In the genomic region with DNA sequence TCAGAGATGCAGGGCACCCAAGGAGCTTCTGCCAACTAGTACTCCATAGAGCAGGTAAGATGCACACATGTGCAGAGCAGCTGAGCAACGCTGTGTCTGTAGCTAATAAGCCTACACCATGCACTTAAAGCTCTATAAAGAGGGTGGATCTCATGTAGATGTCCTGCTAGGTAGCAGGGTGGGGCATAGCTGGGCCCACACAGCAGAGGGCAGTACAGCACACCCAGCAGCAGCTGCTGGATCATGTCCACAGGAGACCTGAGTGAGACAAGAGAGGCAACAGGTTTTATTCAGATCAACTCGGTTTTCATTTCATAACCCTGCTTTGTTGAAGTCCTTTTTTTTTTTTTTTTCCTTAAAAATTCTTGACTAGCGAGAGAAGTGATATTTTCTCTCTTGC, we compare ENCODE assay signal across 8 mouse cellular contexts.
DNase-seq lines count a peak whose midpoint lies in the region; ATAC-seq and TF ChIP-seq lines count a peak whose summit lies in the region.

No protein-coding gene starts in this region.

- 44% methylated on average over 3 of the region's 3 CpGs for WGBS in lung, adult 2 months
- 50% methylated on average over 3 of the region's 3 CpGs for WGBS in lung, embryonic 14.5 days

- H3K9ac ChIP-seq in lung, embryonic 14.5 days: no peak overlapping the region

- H3K4me3 ChIP-seq in lung, adult 2 months (replicated peaks; ENCODE audit: extremely low read depth, low read depth, low read length): no peak overlapping the region
- H3K4me3 ChIP-seq in lung, embryonic 14.5 days (ENCODE audit: low read depth, low read length): no peak overlapping the region

- peak; percentile 11 to 56 for DNase-seq in adrenal gland, adult (ENCODE audit: inconsistent age in 2 of 2, low spot score in 1 of 2)
- DNase-seq in adrenal gland, postnatal 4 days (ENCODE audit: low spot score in 2 of 2): no peak
- DNase-seq in lung, adult 2 months: no peak
- DNase-seq in lung, adult 18-20 months: no peak
- peak; percentile 32 to 45 for DNase-seq in adrenal gland, postnatal 36 days
- peak; percentile 8 for DNase-seq in lung, embryonic 14.5 days
- DNase-seq in spleen, adult 12 weeks (ENCODE audit: low spot score): no peak
- no peak for DNase-seq in cerebellum, postnatal 36 days

- H3K9me3 ChIP-seq in lung, embryonic 14.5 days (ENCODE audit: low read depth, low read length): no peaks in the 10 kb centered on the region

- peak; percentile 47 for TF ChIP-seq CTCF in lung, adult 2 months (IDR thresholded peaks at IDR 0.05; ENCODE audit: insufficient read depth, low read length)
- peak; percentile 53 for TF ChIP-seq CTCF in lung, embryonic 14.5 days (IDR thresholded peaks at IDR 0.05; ENCODE audit: low read depth)

- H3K4me1 ChIP-seq in lung, adult 2 months (ENCODE audit: control insufficient read depth, insufficient read depth, low read length): no peaks in the 10 kb centered on the region
- no peaks in the 10 kb centered on the region for H3K4me1 ChIP-seq in lung, embryonic 14.5 days (ENCODE audit: insufficient read depth)

- no peaks in the 10 kb centered on the region for H3K27me3 ChIP-seq in lung, embryonic 14.5 days (ENCODE audit: insufficient read depth, low read length)

- no peak overlapping the region for H3K4me2 ChIP-seq in lung, embryonic 14.5 days

- ATAC-seq in lung, embryonic 14.5 days (ENCODE audit: insufficient read depth): no peak

- TF ChIP-seq POLR2A in lung, adult 2 months (IDR thresholded peaks at IDR 0.05; ENCODE audit: borderline replicate concordance, extremely low read depth, low read depth, low read length): no peak

- H3K27ac ChIP-seq in lung, embryonic 14.5 days (ENCODE audit: low read depth): no peak overlapping the region

- no peaks in the 10 kb centered on the region for H3K36me3 ChIP-seq in lung, embryonic 14.5 days (ENCODE audit: insufficient read depth)

Comparison
In these comparisons a context has a peak if more than half of its experiments do, and no peak if none do; other contexts are left out.
1. DNase-seq: peak in adrenal gland, adult (2 of 2), adrenal gland, postnatal 36 days (2 of 2) and lung, embryonic 14.5 days (single experiment); none in adrenal gland, postnatal 4 days (0 of 2), lung, adult 2 months (single experiment), lung, adult 18-20 months (0 of 2), spleen, adult 12 weeks (single experiment) and cerebellum, postnatal 36 days (0 of 2).